Mouse (Mus musculus) gastrocnemius, adult 2 months (tissue): Measurements from ENCODE around the gene Gm27179. TPM values are rescaled to one million over a fixed set of nuclear protein-coding genes. Genes with fewer than 3 reads are reported as not detected.
"Not testable (repeated sequence)": the region's sequence is repeated elsewhere in the genome, so short reads cannot be mapped to it uniquely, and the experiment has no call there.

Experiments used
- DNase-seq: peaks from one replicate; pipeline ENCODE4 v3.0.0; 2022
- H3K27ac ChIP-seq: fragments of 200-600 bp; 2 replicates; pipeline ENCODE4 v1.8.1; 2022; ENCODE audit warnings: mild to moderate bottlenecking
- H3K4me3 ChIP-seq: fragments of 200-600 bp; 2 replicates; pipeline ENCODE4 v1.8.1; 2022; ENCODE audit warnings: mild to moderate bottlenecking, moderate library complexity
- intact Hi-C: fragments of 180-260 bp; cut with DNase I; formaldehyde crosslinking; loops from one replicate; pipeline ENCODE4 v1.15.1; 2025
- total RNA-seq, 2 experiments: library from RNA; stranded (reverse); gene quantifications; 2 replicates each; pipeline ENCODE4 v1.2.3; 2021

Gene Gm27179
- total RNA-seq, 2 experiments from 2014 or later, result not detected

DNA sequence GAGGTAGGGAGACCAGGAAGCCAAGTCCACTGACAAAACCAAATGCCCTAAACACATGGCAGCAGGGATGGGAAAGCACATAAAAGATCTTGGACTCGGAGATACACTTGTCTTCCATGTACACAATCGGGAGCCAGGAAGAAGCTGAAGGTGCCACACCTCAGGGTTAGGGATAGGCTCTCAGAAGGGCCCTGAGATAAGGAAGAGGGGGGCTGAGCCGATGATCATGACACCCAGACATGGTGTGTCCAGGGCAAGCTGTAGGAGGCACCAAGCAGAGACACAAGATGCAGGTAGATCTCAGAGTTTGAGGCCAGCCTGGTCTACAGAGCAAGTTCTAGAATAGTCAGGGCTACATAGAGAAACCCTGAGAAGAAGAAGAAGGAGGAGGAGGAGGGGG lies 17.8 kb downstream of the Gm27179 start:
- intact Hi-C loops, H3K27ac ChIP-seq, DNase-seq, H3K4me3 ChIP-seq: not testable (repeated sequence)

DNA sequence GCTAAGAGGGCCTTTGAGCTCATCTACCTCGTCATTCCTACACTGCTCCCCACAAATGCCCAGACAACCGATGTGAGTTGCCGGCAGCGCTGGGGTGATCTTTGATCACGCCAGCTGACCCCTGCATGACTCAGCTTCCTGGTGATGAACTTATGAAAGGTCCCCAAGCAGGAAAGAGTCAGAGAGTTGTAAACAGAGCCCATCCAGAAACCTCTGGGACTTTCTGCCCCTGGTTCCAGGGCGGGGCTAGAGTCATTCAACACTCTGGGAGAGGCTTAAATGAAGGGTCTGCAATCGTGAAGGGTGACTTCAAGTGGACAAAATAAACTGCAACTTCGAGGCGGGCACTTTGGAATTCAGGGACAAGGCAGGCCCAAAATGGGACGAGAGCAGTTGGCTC lies 24.3 kb downstream of the Gm27179 start:
- DNase-seq, H3K4me3 ChIP-seq, H3K27ac ChIP-seq, intact Hi-C loops: not testable (repeated sequence)

GRCm38 (mm10) chr14:69485466-69486135 lies 26.7 kb downstream of the Gm27179 start:
- H3K4me3 ChIP-seq, H3K27ac ChIP-seq, intact Hi-C loops, DNase-seq: not testable (repeated sequence)

DNA sequence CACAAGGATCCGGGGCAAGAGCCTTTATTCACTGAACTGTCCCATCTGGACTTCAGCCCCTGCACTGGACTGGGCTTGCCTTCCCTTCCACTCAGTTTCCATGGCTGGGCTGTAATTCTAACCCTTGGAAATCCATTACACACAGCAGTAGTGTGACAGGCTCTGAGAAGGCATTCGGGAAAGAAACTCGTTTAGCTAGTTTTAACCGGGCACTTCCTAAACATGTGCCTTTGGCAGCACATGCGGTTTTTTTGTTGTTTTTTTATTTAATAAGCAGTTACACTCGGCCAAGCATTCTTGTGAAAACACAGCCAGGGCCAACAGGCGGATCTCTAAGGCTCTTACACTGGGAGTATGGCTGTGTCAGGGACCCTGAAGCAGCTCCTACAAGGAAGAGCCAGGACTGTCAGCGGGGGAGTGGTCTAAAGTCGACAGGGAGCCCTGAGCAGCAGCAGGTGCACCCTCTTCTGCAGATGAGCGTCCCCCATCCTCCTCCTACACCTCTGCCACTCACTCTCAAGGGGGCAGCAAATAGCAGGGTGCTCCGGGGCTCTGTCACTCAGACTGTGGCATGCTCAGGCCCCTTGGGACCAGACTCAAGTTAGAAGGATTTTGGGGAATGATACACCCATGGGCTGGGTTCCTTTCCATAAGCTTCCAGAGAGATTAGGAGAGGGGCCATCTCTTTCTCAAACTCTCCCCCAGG lies 38.3 kb downstream of the Gm27179 start:
- intact Hi-C loops, H3K27ac ChIP-seq, H3K4me3 ChIP-seq, DNase-seq: not testable (repeated sequence)

DNA sequence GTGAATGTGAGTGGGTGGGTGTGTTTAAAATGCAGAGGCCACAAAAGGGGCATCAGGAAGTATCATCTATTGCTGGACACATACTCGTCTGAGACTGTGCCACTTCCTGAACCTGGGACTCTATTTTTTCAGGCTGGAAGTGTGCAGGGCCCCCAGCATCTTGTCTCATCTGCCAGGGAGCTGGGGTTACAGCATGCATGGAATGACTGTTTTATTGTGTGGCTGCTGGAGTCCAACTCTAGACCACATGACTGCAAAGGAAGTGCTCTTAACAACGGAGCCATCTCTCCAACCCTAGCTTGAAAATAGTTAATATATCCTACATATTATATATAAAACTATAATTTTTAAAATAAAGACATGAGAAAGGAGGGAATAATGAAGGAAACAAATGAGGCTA lies 39.0 kb downstream of the Gm27179 start:
- H3K4me3 ChIP-seq, DNase-seq, intact Hi-C loops, H3K27ac ChIP-seq: not testable (repeated sequence)

- DNase-seq, H3K27ac ChIP-seq, intact Hi-C loops, H3K4me3 ChIP-seq: not testable (repeated sequence)
Observed at GRCm38 (mm10) chr14:69470122-69470708, 42.1 kb downstream of the Gm27179 start.

DNA sequence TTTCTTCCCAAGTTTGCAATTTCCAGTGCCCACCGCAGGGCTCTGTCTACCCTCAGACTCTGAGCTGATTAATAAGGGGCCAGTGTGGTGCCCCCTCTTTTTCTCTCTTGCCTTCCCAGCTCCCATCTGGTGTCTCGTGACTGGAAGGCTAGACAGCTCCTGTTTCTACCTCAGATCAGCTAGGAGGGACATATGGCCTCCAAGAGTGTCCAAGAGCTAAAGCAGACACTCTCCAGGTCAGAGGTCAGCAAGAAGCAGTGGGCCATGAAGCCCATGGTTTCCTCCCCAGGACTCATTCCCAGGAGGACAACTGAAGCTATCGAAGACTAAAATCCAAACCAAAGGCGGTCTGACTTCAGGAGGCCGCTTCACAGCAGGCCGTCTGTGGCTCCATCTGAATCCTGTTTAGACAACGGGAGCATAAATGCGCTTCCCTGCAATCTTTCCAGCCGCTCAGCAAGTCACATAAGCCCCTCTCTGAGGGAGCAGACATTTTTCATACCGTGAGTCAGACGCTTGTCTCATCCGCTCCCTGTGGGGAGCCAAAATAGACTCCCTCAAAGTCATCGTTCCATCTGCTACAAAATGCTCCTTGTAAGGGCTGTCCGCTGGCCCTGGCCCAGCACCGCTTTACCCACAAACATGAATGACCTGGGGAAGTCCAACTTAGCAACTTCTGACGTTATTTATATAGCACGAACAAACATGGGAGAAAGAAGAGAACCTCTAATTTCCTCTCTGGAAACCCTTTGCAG lies 44.6 kb downstream of the Gm27179 start:
- intact Hi-C loops, DNase-seq, H3K27ac ChIP-seq, H3K4me3 ChIP-seq: not testable (repeated sequence)

DNA sequence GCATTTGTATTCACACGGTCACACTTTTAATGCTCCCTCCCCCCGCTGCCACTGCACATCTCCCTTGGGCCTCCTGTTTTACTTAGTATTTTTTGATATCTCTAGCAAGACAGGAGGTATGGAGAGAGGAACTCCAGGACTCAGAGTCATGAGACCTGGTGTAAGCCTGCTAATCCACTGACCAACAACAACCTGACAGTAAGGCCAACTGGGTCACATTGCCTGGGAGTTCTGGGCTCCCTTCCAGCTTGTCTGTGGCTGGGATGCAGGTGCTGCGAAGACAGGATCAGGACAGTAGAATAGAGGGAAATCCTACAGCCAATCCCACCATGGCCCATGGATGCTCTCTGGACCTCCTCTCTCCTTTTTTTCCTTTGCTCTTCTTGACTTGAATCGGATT lies 47.9 kb downstream of the Gm27179 start:
- H3K4me3 ChIP-seq, DNase-seq, H3K27ac ChIP-seq, intact Hi-C loops: not testable (repeated sequence)

Other genes starting within 250 kb of the Gm27179 start
- not detected for gene Synb, start 218.2 kb downstream of the Gm27179 start, total RNA-seq
- 1 to 10 TPM; 2.2 to 2.7 TPM for gene Gm16867, start 9.2 kb downstream of the Gm27179 start, total RNA-seq
- 10 to 100 TPM; 41.3 to 47.9 TPM for gene Entpd4b, start 42.9 kb upstream of the Gm27179 start, total RNA-seq